Mouse (Mus musculus) limb, embryonic 11.5 days (tissue): ENCODE measurements at regions not wholly inside any gene's neighbourhood (a gene's known extent, or its start where the extent isn't known, plus 50 kb on each side); places are given as distances from the start of the nearest gene placed in this dataset.

Experiments used
- ATAC-seq: fragments of 200-750 bp; cut with Nextera tagmentation; 2 replicates; pipeline ENCODE4 v1.8.0; 2017; ENCODE audit warnings: low read depth; ENCODE audit not compliant: insufficient number of reproducible peaks, low FRiP score, low TSS enrichment
- DNase-seq: peaks from one replicate; pipeline ENCODE4 v3.0.0-alpha.2; 2015; ENCODE audit warnings: low spot score
- H3K27ac ChIP-seq: fragments of 300-500 bp; sonication (generic); replicated peaks from 2 replicates; pipeline ENCODE4 v1.5.1; 2014; ENCODE audit warnings: low read depth, mild to moderate bottlenecking, low read length
- H3K27me3 ChIP-seq: fragments of 300-500 bp; sonication (generic); 2 replicates; pipeline ENCODE4 v1.6.1; 2014; ENCODE audit warnings: mild to moderate bottlenecking, low read length, mixed read lengths; ENCODE audit not compliant: control insufficient read depth, insufficient read depth
- H3K36me3 ChIP-seq: fragments of 300-500 bp; sonication (generic); 2 replicates; pipeline ENCODE4 v1.6.1; 2014; ENCODE audit warnings: mild to moderate bottlenecking, low read length, moderate library complexity, mixed read lengths; ENCODE audit not compliant: control insufficient read depth, insufficient read depth
- H3K4me1 ChIP-seq: fragments of 300-500 bp; sonication (generic); 2 replicates; pipeline ENCODE4 v1.6.1; 2014; ENCODE audit warnings: low read length, mixed read lengths; ENCODE audit not compliant: control insufficient read depth, insufficient read depth
- H3K4me2 ChIP-seq: fragments of 300-500 bp; sonication (generic); 2 replicates; pipeline ENCODE4 v1.6.1; 2014; ENCODE audit warnings: low read depth, mild to moderate bottlenecking, moderate library complexity; ENCODE audit not compliant: severe bottlenecking
- H3K4me3 ChIP-seq: fragments of 300-500 bp; sonication (generic); 2 replicates; pipeline ENCODE4 v1.5.1; 2014; ENCODE audit warnings: low read depth, low read length
- H3K9ac ChIP-seq: fragments of 300-500 bp; sonication (generic); 2 replicates; pipeline ENCODE4 v1.6.1; 2014; ENCODE audit warnings: mild to moderate bottlenecking, low read length
- H3K9me3 ChIP-seq: fragments of 300-500 bp; sonication (generic); 2 replicates; pipeline ENCODE4 v1.6.1; 2016; ENCODE audit warnings: low read length; ENCODE audit not compliant: control insufficient read depth
- WGBS: fragments of 180-500 bp; shearing (Covaris S2); extraction: QIAGEN DNeasy Blood & Tissue Kit; methylation state at CpG from one replicate; pipeline ENCODE4 v1.1.7; 2014; 5-methylcytosine and 5-hydroxymethylcytosine counted together

DNA sequence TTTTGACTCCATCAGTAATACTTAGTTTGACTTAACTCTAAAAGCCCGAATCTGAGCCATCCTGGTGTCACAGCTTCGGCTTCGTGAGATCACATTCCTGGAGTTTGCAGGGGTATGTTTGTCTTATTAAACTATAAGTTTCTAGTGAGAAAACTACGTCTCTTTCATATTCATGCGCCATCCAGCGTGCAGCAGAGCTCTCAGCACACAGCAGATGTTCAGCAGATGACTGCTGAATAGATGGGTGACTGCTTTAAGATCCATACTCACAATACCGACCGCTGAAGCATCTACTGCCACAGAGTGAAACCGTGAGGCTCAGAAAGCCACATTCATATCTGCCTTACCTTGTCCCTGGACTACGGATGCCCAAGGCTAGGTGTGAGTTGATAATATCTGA, 403.8 kb upstream of the Slc30a5 start:
- no peak overlapping the region for H3K4me3 ChIP-seq
- no peaks in the 10 kb centered on the region for H3K9me3 ChIP-seq
- no peaks in the 10 kb centered on the region for H3K36me3 ChIP-seq
- no peak overlapping the region for H3K4me2 ChIP-seq
- no peak for ATAC-seq
- 82% methylated on average over 10 of the region's 10 CpGs for WGBS
- no peak overlapping the region for H3K27ac ChIP-seq
- no peak overlapping the region for H3K9ac ChIP-seq
- H3K27me3 ChIP-seq = no peaks in the 10 kb centered on the region
- no peak for DNase-seq
- no peaks in the 10 kb centered on the region for H3K4me1 ChIP-seq

DNA sequence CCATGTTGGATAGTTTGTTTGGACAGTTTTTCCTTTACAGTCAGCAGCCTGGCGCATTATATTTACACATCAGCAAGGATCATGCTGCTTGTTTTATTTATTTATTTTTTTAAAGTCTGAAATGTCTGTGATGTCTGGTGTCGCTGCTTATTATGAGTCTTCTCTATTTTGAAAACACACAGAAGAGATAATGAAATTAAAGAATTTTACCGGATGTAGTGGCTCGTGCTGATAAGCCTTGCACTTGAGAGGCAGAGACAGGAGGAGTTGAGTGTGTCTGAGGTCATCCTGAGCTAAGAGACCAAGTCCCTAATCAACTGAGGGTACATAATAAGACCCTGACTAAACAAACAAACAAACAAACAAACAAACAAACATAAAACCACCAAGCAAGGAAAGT, 402.6 kb upstream of the Slc30a5 start:
- Histone ChIP-seq H3K4me3 (no peak overlapping the region), H3K9me3 (no peaks in the 10 kb centered on the region), H3K27me3 (no peaks in the 10 kb centered on the region), H3K27ac (no peak overlapping the region), H3K4me1 (no peaks in the 10 kb centered on the region), H3K4me2 (no peak overlapping the region), H3K9ac (no peak overlapping the region), H3K36me3 (no peaks in the 10 kb centered on the region)
- 95% methylated on average over 4 of the region's 4 CpGs for WGBS
- no peak for ATAC-seq
- DNase-seq = no peak

DNA sequence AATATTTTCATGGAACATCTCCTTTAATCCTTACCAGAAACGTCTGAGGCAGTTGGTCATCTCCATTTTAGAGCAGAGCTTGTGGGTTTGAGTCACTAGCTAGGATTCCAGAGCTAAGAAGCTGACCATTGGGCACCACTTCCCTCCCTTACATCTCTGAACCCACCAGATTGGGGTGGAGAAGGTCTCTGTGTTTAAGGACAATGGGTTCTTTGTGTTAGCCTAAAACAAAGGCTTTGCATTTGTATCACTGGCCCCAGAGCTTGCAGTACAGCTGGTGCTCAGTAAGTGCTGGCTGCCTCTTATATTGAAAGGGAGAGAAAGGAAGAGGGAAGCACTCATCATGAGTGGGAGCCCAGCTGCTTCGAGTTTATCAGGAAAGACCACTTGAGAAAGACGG, 401.9 kb upstream of the Slc30a5 start:
- H3K4me3 ChIP-seq = no peak overlapping the region
- no peaks in the 10 kb centered on the region for H3K9me3 ChIP-seq
- 65% methylated on average over 3 of the region's 3 CpGs for WGBS
- H3K27me3 ChIP-seq = no peaks in the 10 kb centered on the region
- no peaks in the 10 kb centered on the region for H3K36me3 ChIP-seq
- no peak for ATAC-seq
- H3K27ac ChIP-seq = no peak overlapping the region
- no peak overlapping the region for H3K4me2 ChIP-seq
- DNase-seq = no peak
- no peaks in the 10 kb centered on the region for H3K4me1 ChIP-seq
- H3K9ac ChIP-seq = no peak overlapping the region

GRCm38 (mm10) chr13:101234550-101234949, 401.3 kb upstream of the Slc30a5 start:
- H3K9ac ChIP-seq = no peak overlapping the region
- ATAC-seq (no peak), DNase-seq (no peak)
- no peak overlapping the region for H3K4me2 ChIP-seq
- H3K27ac ChIP-seq = no peak overlapping the region
- 77% methylated on average over 10 of the region's 10 CpGs for WGBS
- no peak overlapping the region for H3K4me3 ChIP-seq
- H3K36me3 ChIP-seq = no peaks in the 10 kb centered on the region
- no peaks in the 10 kb centered on the region for H3K9me3 ChIP-seq
- H3K27me3 ChIP-seq = no peaks in the 10 kb centered on the region
- no peaks in the 10 kb centered on the region for H3K4me1 ChIP-seq

- H3K27me3 ChIP-seq = no peaks in the 10 kb centered on the region
- H3K36me3 ChIP-seq = no peaks in the 10 kb centered on the region
- no peak overlapping the region for H3K4me2 ChIP-seq
- 41% methylated on average over 5 of the region's 5 CpGs for WGBS
- ATAC-seq (no peak), DNase-seq (no peak)
- no peaks in the 10 kb centered on the region for H3K4me1 ChIP-seq
- no peaks in the 10 kb centered on the region for H3K9me3 ChIP-seq
- no peak overlapping the region for H3K4me3 ChIP-seq
- no peak overlapping the region for H3K9ac ChIP-seq
- H3K27ac ChIP-seq = no peak overlapping the region
Measured at GRCm38 (mm10) chr13:101233843-101234281, 400.6 kb upstream of the Slc30a5 start.

DNA sequence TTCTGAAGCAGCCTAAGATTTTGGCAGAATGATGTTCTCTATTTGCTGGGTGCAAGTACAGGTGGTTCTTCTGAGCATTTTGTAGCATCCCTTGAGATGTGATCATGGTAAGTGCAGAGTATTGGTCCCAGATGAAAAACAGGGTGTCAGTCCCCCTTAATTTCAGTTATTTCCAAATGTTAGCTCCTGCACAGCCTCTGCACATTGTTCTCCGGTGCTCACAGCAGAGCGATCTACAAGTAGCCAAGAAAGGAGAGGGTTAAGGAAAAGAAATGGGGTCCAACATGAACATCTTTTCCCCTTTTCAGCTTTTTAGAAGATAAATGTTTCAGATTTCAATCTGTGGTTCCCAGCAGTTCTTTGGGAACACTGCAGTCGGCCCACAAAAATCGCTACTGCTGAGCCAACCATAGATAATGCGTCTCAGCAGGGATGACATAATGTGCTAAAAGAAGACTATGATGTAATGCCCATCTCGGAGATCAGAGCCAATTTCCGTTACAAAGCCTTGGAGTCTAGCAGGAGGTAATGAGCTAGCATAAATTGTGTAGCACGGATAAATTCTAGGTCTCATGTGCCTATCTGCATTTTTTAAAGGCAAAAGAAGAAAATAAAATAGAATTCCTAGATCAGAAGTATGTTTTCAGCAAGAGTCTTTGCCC, 400.1 kb upstream of the Slc30a5 start:
- 72% methylated on average over 8 of the region's 8 CpGs for WGBS
- Histone ChIP-seq H3K9ac (no peak overlapping the region), H3K36me3 (no peaks in the 10 kb centered on the region), H3K27ac (no peak overlapping the region), H3K4me3 (no peak overlapping the region), H3K4me1 (no peaks in the 10 kb centered on the region), H3K9me3 (no peaks in the 10 kb centered on the region), H3K27me3 (no peaks in the 10 kb centered on the region), H3K4me2 (no peak overlapping the region)
- ATAC-seq = no peak
- no peak for DNase-seq

DNA sequence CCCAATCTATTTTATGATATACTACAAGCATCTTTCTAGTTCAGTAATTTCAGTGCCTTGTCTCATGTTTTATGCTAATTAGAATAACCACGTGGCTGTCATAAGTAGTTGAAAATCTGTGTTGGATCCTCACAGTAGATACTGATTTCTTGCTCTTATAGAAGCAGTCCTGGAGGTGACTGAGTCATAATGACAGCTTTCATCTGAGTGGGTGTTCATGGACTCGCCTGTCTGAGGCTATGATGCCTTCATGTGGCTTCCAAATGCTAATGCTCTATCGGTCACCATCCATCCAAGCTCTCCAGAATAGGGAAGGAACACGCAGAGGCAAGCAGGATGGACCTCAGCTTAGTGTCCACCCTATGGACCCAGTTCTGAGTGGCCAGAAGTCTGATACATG, 396.6 kb upstream of the Slc30a5 start:
- no peak overlapping the region for H3K4me2 ChIP-seq
- no peak overlapping the region for H3K27ac ChIP-seq
- H3K27me3 ChIP-seq = no peaks in the 10 kb centered on the region
- H3K36me3 ChIP-seq = no peaks in the 10 kb centered on the region
- no peak overlapping the region for H3K9ac ChIP-seq
- no peaks in the 10 kb centered on the region for H3K4me1 ChIP-seq
- no peak for ATAC-seq
- no peak for DNase-seq
- H3K9me3 ChIP-seq = no peaks in the 10 kb centered on the region
- no peak overlapping the region for H3K4me3 ChIP-seq
- 90% methylated on average over 4 of the region's 4 CpGs for WGBS

DNA sequence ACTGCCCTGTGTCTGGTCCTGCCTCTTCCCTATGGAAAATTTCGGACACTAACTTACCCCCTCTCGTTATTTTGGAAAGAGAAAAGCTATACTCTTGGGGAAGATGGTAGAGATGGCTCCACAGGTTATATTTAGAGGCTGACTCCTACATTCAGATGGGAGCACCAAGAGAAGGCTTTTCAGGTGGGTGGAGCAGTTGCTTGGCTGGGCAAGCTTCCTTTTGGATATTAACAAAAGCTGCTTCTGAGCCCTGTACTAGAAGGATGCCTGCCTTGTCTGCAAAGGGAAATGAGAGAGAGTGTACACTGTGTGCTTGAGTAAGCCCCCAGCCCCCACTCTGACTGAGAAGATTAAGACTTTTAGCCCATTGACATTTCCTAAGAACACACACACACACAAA, 392.1 kb upstream of the Slc30a5 start:
- Histone ChIP-seq H3K9ac (no peak overlapping the region), H3K27ac (no peak overlapping the region), H3K36me3 (no peaks in the 10 kb centered on the region), H3K27me3 (no peaks in the 10 kb centered on the region), H3K4me2 (no peak overlapping the region), H3K4me3 (no peak overlapping the region), H3K9me3 (no peaks in the 10 kb centered on the region), H3K4me1 (no peaks in the 10 kb centered on the region)
- DNase-seq (no peak), ATAC-seq (no peak)
- WGBS = 74% methylated on average over 2 of the region's 2 CpGs
